Mouse (Mus musculus) 3T3-L1 (cell line): Measurements from ENCODE around the gene Ncoa7.
"Not testable (repeated sequence)": the region's sequence is repeated elsewhere in the genome, so short reads cannot be mapped to it uniquely, and the experiment has no call there.

Experiments used
- DNase-seq: peaks from one replicate; pipeline ENCODE4 v3.0.0-alpha.2; 2015; ENCODE audit warnings: low read depth, low spot score

The Ncoa7 gene

GRCm38 (mm10) chr10:30674825-30675224, 128.3 kb downstream of the Ncoa7 start:
- DNase-seq: no peak

DNA sequence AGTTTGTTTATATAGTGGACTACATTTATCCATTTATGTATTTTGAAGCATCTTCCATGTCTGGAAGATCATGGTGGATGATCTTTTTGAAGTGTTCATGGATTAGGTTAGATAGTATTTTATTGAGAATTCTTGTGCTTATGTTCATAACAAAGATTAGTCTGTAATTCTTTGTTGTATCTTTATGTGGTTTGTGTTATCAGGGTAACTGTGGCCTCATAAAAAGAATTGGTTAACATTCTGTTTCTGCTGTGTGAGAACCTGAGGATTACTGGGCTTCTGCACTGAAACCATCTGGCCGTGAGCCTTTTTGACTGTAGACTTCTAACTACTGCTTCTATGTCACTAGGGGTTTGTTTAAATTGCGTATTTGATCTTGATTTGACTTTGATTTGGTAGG, 136.5 kb downstream of the Ncoa7 start:
- no peak for DNase-seq

GRCm38 (mm10) chr10:30660564-30661328, 142.4 kb downstream of the Ncoa7 start:
- peak; percentile 18 for DNase-seq

DNA sequence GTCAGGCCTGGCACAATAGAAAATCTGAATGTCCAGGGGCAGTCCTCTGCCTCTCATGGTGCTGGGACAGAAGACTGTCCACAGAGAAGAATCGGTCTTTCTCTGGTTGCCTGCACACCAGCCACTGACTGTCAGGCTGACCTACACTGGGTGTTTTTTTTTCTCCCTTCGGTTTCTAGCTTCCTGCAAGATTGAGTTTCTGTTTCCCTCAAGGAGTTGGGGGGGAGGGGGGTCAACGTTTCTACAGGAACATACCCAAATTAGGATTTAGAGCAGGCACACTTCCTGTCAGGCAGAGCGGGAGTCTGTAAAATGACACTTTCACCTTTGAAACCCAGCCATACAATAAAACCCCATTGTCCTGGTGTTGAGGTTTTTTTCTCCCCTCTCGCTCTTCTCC, 147.5 kb downstream of the Ncoa7 start:
- DNase-seq: peak; percentile 12

GRCm38 (mm10) chr10:30647681-30648080, 155.4 kb downstream of the Ncoa7 start:
- no peak for DNase-seq

GRCm38 (mm10) chr10:30638216-30638615, 164.9 kb downstream of the Ncoa7 start:
- DNase-seq: peak; percentile 88

GRCm38 (mm10) chr10:30636474-30637154, 166.5 kb downstream of the Ncoa7 start:
- DNase-seq: not testable (repeated sequence)

GRCm38 (mm10) chr10:30632718-30633117, 170.4 kb downstream of the Ncoa7 start:
- DNase-seq: no peak

DNA sequence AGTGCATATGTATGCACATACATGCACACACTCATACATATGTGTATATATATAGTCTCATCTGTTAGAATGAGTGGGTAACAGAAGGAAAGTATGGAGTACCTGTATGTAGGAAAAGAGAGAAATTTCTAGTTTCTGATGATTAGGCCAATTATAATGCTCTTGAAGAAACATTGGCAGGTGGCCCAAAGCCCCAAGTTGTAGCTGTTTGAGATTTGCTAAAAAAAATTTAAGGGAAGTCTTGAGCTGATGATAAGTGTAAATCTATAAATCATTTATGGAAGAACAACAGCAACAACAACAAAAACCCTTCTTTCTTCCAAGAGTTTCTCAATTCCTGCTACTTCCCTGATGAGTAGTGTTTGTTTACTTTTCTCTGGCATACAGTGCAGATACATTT, 173.1 kb downstream of the Ncoa7 start:
- DNase-seq: no peak

GRCm38 (mm10) chr10:30629513-30629912, 173.6 kb downstream of the Ncoa7 start, which contains the start of gene Hint3:
Gene Hint3, minus strand, starts transcription at chr10:30629632.
- DNase-seq: no peak

GRCm38 (mm10) chr10:30628444-30628843, 174.7 kb downstream of the Ncoa7 start:
- not testable (repeated sequence) for DNase-seq

GRCm38 (mm10) chr10:30627548-30627947, 175.6 kb downstream of the Ncoa7 start:
- DNase-seq: no peak

GRCm38 (mm10) chr10:30624161-30625019, 178.7 kb downstream of the Ncoa7 start:
- DNase-seq: no peak

DNA sequence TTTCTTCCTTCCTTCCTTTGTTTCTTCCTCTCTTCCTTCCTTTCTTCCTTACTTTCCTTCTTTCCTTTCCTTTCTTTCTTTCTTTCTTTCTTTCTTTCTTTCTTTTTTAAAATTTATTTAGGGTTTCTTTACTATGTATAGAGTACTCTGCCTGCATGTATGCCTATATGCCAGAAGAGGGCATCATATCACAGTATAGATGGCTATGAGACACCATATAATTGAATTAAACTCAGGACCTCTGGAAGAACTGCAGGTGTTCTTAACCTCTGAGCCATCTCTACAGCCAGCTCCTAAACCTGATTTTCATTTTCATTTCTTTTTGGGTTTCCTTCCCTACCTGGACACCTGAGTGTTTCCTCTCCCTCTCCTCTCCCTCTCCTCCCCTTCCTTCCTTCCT, 180.2 kb downstream of the Ncoa7 start:
- DNase-seq: peak; percentile 56

DNA sequence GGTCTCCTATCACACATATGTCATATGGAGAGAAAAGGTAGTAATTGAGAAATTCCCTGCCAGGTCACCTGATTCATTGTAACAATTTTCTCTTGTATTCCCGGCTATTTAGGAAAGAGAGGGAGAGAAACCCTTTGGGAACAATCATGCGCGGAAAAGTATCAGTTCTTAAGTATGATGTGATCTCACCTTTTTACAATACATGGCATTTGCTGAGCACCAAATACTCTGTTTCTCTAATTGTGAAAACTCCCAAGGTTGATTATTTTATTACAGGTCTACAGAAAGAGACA, 184.3 kb downstream of the Ncoa7 start:
- no peak for DNase-seq

- DNase-seq: peak; percentile 97
Observed at GRCm38 (mm10) chr10:30618091-30618917, 184.8 kb downstream of the Ncoa7 start.

- no peak for DNase-seq
Observed at GRCm38 (mm10) chr10:30613039-30613438, 190.1 kb downstream of the Ncoa7 start.

DNA sequence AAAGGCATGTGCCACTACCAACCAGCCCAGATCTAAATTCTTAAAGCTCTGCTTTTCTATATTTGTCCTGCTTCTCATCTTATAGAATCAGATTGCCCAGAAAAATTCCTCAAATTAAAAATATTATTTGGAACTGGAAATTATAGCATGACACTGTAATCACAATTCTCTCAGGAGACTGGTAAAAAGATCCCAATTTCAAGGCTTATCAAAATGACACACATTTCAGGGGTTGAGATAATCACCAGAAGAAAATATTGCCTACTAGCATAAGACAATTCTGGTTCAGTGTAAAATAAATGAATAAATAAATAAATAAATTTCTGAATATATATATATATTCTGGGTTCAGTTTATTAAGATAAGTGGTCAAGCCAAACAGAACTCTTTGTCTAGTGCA, 193.5 kb downstream of the Ncoa7 start:
- no peak for DNase-seq

- peak; percentile 73 for DNase-seq
Observed at GRCm38 (mm10) chr10:30608109-30608508, 195.0 kb downstream of the Ncoa7 start.

DNA sequence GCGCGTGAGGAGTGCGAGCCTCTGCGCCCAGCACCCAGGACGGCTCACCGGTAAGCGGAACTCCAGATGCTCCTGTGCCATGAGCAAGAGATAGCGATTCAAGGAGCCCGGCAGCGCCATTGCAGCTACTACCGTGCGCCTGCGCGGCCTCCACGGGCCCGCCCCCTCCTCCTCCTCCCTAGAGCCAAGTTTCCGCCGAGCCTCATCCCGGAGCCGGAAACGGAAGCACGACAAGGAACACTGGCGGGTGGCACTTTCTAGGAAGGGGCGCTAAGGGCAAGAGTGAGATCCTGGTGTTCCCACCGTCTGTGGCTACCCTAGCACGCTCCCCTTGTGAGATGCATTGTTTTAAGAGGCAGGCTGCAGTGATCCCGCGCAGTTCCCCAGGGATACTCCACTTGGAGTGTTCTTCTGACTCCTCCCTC, 202.6 kb downstream of the Ncoa7 start, which contains the start of gene Trmt11:
Gene Trmt11, minus strand, starts transcription at position 208 of the 425 bp plus-strand sequence.
- DNase-seq: peak; percentile 89

- DNase-seq: peak; percentile 27
Observed at GRCm38 (mm10) chr10:30600094-30600534, 203.0 kb downstream of the Ncoa7 start.
